Mouse (Mus musculus) CD4-positive, CD25-positive, alpha-beta regulatory T cell, adult 2 months (primary cell): ENCODE data around the gene Mthfsl.
"Not testable (repeated sequence)": the region's sequence is repeated elsewhere in the genome, so short reads cannot be mapped to it uniquely, and the experiment has no call there.

Experiments
- DNase-seq: peaks from one replicate; pipeline ENCODE4 v3.0.0-alpha.2; 2012; ENCODE audit warnings: low read depth, low spot score

Gene Mthfsl

DNA sequence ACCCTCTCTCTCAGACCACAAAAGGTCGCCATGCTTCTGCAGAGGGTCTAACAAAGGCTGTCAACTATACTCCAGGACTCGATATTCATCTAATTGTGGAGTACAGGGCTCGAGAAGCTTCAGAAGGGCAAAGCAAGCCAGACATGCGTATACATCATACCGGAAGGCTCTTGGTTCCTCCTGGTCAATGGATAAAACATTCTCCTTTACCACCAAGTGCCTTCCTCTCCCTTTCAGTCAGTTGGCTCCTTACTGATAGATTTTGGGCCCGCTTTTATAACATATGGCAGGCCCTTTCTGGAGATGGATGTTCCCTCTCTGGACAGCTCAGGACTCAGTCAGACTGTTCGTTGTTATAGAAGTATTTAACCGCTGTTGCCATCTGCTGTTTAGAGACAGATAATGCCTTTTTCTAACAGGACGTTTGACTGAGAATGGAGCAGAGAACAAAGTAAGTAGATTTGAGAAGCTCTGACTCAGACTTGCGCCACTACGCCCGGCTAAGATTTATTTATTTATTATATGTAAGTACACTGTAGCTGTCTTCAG is at the start of gene Mthfsl:
TSS of gene Mthfsl (minus strand) at position 308 of the 549 bp plus-strand sequence.
- DNase-seq = peak; percentile 41

DNA sequence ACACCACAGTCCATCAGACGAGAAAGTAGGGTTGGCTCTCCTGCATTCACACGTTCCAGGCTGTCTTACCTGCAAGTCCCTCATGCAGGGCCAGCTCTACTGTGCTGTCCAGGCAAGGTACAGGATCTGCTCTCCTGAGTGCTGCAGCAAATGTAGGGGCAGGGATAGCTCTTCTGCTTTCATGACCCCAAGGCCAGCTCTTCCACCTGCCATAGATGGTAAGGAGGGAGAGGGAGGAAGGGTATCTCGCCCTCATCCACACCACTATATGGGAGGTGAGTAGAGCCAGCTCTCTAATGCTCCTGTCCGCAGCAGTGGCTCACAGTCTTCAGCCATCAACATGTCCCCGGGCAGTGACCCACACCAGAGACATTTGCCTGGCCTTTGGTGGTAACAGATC is 49.4 kb upstream of the Mthfsl start:
- DNase-seq = not testable (repeated sequence)

DNA sequence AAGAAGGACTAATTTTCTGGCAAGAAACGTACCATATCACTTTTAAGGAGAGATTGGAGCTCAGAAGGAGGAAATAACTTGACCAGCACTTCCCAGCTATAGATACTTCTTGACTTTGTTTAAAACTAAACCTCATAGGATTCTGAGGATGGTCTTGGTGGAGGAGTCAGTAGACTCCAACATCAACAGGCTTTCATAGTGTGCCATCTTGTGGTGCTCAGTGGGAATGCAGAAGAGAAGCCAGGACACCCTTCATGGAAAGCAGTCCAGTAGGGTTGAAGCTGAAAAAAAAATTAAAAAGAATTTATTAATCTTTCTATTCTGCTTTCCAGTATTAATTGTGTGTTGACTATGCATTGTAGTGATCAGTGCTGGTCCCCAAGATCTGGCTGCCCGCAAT is 26.6 kb upstream of the Mthfsl start:
- not testable (repeated sequence) for DNase-seq

- not testable (repeated sequence) for DNase-seq
These were observed 25.9 kb upstream of the Mthfsl start for GRCm38 (mm10) chr9:88746046-88746445.

DNA sequence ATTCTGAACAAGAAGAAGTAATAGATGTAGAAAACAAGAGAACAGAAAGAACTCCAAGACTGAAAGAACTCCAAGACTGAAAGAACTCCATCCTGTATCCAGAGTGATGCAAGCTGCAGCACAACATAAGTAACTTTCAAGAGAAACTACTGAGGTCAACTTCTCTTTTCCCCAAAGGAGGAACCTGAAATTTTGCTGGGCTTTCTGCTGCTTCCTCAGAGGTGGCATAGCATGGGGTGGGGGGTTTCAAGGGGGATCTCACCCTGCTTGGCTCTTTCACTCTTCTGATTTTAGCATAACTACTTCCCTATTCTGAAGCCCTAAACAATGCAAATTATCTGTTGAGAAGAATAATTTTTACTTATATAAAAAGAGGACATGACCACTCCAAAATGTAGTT is 15.2 kb upstream of the Mthfsl start:
- DNase-seq = not testable (repeated sequence)

DNA sequence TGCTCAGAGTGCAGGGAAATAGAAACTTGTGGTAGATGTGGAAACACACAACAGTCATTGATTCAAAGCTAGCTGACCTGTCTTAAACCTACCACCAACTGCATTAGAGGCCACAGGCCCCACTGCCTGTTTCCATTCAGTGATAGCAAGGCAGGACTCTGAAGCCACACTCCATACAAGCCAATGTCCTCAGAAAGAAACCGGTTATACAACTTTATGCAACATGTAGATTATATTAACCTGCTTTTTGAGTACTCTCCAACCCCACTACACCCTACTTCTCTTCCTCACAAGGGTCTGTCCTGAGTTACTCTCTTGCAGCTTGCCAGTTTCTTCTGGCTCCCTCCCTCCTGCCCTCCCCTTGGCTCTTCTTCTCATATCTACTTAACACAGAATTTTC is 13.1 kb upstream of the Mthfsl start:
- not testable (repeated sequence) for DNase-seq

DNA sequence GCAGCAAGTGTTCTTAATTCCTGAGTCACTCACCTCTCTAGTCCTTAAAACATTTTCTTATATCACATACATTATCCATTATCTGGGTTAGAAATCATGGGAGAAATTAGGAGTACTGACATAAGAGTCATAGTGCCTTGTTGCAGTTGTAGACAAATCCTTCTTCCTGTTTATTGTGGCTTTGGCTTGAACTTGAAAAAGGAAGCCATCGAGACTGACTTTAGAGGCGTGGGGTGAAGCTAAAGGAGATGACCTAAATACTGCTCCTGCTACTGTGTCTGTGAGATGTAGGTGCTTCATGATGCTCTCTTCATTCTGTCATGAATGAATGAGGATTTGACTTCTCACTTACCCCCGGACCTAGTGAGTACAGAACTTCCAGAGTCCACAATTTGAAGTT is 12.2 kb upstream of the Mthfsl start:
- DNase-seq = not testable (repeated sequence)

DNA sequence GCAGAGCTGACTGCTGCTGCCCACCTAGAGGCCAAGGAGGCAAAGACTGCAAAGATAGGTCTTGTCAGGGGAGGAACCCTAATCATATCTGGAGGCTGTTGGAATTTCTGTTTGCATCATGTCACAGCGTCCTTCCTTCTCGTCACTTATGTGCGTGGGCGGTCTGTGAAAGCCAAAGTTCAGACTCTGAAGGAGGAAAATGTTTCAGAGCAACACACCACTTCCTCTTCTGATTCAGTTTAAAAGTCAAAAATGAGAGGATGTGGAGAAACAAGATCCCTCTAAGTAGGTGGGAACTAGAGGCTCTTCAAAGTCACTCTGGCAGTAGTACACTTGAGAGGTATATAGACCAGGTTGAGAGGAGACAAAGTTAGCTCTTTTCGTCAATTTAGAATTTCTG is 11.6 kb upstream of the Mthfsl start, which contains the start of gene Bcl2a1d:
TSS of gene Bcl2a1d (minus strand) at position 187 of the 400 bp plus-strand sequence.
- DNase-seq = peak; percentile 71

DNA sequence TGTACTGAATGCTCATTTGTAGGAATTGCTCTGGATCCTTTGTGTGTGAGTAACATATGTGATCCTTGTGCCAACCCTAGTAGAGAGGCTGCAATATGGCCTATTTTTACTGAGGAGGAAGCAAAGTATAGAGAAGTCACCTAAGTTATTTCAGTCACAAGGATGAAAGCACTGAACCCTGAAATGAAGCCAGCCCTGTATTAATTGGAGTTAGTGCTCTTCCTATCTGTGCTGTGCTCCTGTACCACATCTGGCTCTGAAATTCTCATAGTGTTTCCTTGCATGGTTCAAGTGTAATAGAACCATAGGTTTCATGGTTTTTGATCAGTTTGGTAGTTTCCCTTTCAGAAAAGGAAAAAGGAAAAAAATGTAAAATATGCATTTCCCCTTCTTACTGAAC is 8.2 kb upstream of the Mthfsl start:
- not testable (repeated sequence) for DNase-seq

DNA sequence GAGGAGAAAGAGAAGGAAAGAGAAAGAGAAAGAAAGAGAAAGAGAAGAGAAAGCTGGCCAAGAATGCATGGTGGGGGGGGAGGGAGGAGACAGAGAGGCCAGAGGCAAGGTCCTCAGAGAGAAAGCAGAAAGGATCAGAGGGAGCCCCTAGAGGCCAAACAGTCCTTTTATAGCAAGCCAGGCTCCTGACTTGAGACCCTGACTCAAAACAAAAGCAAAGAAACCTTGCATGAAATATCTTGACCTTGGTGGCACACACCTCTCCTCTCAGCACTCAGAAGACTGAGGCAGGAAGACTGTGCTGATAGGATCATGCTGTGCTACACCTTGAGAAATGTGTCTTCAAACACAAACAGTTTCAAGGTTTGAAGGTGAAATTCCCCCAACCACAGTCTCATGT is 1.5 kb upstream of the Mthfsl start:
- not testable (repeated sequence) for DNase-seq

DNA sequence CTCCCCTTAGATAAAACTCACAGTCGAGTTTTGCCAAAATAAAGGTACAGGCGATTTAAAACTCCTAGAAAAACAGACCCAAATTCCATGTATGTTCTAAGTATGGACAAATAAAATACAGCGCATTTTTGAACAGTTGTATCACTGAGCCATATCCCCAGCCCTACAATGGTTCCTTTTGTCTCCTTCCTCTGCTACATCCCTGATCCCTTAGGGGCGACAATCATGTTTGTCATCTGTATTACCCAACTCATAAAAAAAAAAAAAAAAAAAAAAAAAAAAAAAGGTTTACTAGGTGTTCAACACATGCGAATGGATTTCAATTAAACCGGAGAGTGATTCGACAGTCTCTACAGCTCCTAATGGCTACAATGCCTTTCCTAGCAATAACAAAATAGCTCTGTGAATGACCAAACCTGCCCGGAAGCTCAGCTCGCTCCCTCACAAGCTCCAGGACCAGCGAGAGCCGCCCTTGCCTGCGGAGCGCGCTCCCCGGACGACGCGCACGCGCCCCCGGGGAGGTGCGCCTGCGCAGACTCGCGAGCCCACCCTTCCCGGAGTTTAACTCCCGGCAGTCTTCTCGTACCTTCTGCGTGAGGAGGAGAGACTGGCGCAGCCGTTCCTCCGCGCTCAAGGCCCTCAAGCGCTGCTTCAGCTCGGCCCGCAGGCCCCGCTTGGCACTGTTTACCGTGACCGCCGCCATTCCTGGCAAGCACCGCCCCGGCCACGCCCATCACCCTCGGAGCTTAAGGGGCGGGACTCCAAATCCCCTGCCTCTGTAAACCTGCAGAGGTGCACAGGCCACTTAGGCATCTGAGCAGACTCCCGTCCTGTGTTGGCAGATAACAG is 799 bp downstream of the Mthfsl start:
- DNase-seq = peak; percentile 26

DNA sequence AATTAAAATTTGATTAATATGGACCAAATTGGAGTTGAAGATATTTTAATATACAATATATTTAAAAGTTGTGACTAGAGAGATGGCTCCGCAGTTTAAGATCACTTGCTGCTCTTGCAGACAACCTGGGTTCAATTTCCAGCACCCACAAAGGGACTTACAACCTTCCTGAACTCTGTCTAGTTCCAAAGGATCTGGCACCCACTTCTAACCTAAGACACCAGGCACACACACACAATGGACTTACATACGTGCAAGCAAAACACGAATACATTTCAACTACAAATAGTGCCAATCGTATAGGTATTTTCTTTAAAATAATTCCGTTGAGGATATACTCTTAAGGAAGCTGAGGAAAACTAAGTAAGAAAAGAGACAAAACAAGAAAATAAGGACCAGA is 1.5 kb downstream of the Mthfsl start:
- DNase-seq = not testable (repeated sequence)

GRCm38 (mm10) chr9:88718140-88718539 is 2.0 kb downstream of the Mthfsl start:
- peak; percentile 56 for DNase-seq

- DNase-seq = not testable (repeated sequence)
These were observed 5.6 kb downstream of the Mthfsl start for GRCm38 (mm10) chr9:88714515-88714914.

GRCm38 (mm10) chr9:88712164-88712749 is 7.8 kb downstream of the Mthfsl start:
- DNase-seq = not testable (repeated sequence)

DNA sequence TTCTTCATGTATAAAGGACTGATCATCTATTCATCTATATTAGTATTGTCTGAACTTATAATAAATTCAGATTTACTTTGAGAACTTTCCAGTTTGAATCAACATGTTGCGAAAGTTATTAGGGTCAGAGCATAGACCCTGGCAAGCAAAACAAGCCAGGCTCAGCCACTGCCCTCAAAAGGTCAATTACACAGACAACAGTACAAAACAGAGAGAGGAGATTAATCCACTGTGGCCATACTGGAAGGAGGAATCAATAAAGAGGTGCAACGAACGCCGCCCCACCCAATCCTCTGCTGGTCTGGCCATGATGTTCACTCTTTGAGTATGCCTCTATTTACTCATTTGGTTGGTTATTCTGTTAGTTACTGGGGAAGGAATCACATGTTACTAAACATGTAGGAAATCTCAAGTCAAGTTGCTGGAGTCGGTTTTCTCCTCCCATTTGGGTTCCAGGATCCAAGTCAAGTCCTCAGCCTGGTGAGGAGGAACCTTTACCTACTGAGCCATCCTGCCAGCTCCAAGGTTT is 9.1 kb downstream of the Mthfsl start:
- DNase-seq = not testable (repeated sequence)

GRCm38 (mm10) chr9:88710439-88710838 is 9.7 kb downstream of the Mthfsl start:
- not testable (repeated sequence) for DNase-seq

GRCm38 (mm10) chr9:88709794-88710193 is 10.3 kb downstream of the Mthfsl start:
- peak; percentile 29 for DNase-seq

DNA sequence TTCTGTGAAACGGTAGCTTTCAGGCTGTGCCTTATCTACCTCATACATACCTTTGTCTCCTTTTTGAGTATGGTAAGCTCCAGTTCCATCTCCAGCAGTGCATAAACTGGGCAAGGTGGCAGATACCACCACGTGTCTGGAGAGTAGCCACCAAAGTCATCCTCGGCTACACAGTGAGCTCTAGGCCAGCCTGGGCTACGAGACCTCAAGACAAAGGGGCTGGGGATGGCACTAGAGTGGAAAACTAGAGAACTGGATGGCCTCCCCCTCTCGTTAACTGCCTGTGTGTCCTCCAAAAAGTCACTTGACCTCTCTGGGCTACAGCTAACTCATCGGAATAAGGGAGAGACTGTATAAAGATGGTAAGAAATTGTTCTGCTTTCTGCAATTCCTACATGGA is 10.8 kb downstream of the Mthfsl start:
- DNase-seq = no peak

DNA sequence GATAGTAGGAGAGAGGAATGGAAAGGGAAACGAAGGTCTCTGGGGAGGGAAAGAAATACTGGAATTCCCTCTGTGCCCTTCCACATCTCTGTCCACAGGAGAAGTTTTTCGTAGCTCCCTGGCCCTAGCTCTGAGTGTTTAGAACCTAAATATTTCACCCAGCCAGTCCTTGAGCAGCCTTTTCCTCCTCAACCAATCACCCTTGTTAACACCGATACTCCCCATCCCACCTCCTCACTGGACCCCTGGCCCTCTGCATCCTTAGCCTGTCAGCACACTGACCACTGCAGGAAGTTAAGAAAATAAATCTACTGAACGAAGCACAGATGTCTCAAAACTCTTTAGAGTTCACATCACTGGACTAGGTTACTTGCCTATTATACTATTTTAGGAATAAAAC is 13.4 kb downstream of the Mthfsl start:
- DNase-seq = no peak

DNA sequence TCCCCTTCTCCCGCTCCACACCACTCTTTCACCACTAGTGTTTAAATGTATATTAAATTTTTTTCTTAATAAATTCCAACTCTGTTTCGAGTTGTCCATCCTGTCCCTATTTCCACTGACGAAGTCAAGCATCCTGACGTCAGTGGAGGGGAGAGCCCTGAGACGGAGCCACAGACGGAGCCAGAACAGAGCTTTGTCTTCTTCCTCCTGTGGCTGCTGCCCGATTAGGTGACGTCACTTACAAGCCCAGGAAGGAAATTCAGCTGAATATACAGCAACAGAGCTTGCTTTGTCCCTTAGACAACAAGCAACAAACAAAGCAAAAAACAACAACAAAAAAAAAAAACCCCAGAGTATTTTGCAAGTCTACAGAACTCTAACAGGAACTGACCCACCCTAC is 14.9 kb downstream of the Mthfsl start:
- DNase-seq = not testable (repeated sequence)

GRCm38 (mm10) chr9:88698746-88699145 is 21.4 kb downstream of the Mthfsl start:
- not testable (repeated sequence) for DNase-seq
